Mouse (Mus musculus) heart, postnatal 4 days (tissue): ENCODE results near the gene Rsph3a. TPM values are rescaled to one million over a fixed set of nuclear protein-coding genes. Genes with fewer than 3 reads are reported as not detected.
"Not testable (repeated sequence)": the region's sequence is repeated elsewhere in the genome, so short reads cannot be mapped to it uniquely, and the experiment has no call there.

ENCODE experiments used
- DNase-seq: peaks from one replicate; pipeline ENCODE4 v3.0.0; 2021
- total RNA-seq, 2 experiments: library from RNA; stranded (reverse); gene quantifications; 2 replicates each; pipeline ENCODE4 v1.2.3; 2021

The Rsph3a gene
- total RNA-seq, 2 experiments from 2014 or later, result 41.3 to 44.9 TPM

GRCm38 (mm10) chr17:7928662-7929061 lies 16.8 kb upstream of the Rsph3a start:
- DNase-seq, result no peak

GRCm38 (mm10) chr17:7929279-7929678 lies 16.1 kb upstream of the Rsph3a start:
- DNase-seq, result no peak

- DNase-seq, result no peak
Measured at GRCm38 (mm10) chr17:7931096-7931990, 14.1 kb upstream of the Rsph3a start.

- not testable (repeated sequence) for DNase-seq
Measured at GRCm38 (mm10) chr17:7932121-7932520, 13.3 kb upstream of the Rsph3a start.

- DNase-seq, result peak; percentile 40
Measured at GRCm38 (mm10) chr17:7939640-7940039, 5.8 kb upstream of the Rsph3a start.

GRCm38 (mm10) chr17:7946053-7946627 lies 726 bp downstream of the Rsph3a start:
- not testable (repeated sequence) for DNase-seq

GRCm38 (mm10) chr17:7951333-7951732 lies 5.9 kb downstream of the Rsph3a start:
- DNase-seq, result not testable (repeated sequence)

GRCm38 (mm10) chr17:7957242-7957641 lies 11.8 kb downstream of the Rsph3a start:
- not testable (repeated sequence) for DNase-seq

GRCm38 (mm10) chr17:7963333-7963732 lies 17.9 kb downstream of the Rsph3a start:
- DNase-seq, result not testable (repeated sequence)

- not testable (repeated sequence) for DNase-seq
Measured at GRCm38 (mm10) chr17:7964398-7964797, 19.0 kb downstream of the Rsph3a start.

- DNase-seq, result not testable (repeated sequence)
Measured at GRCm38 (mm10) chr17:7968490-7968889, 23.1 kb downstream of the Rsph3a start.

GRCm38 (mm10) chr17:7969782-7970181 lies 24.4 kb downstream of the Rsph3a start:
- DNase-seq, result not testable (repeated sequence)

GRCm38 (mm10) chr17:7983484-7983883 lies 38.1 kb downstream of the Rsph3a start:
- not testable (repeated sequence) for DNase-seq

- not testable (repeated sequence) for DNase-seq
Measured at GRCm38 (mm10) chr17:7985597-7985996, 40.2 kb downstream of the Rsph3a start.

- DNase-seq, result not testable (repeated sequence)
Measured at GRCm38 (mm10) chr17:7987038-7987437, 41.6 kb downstream of the Rsph3a start.

GRCm38 (mm10) chr17:8003248-8003647 lies 57.8 kb downstream of the Rsph3a start:
- DNase-seq, result not testable (repeated sequence)

- not testable (repeated sequence) for DNase-seq
Measured at GRCm38 (mm10) chr17:8006771-8007170, 61.4 kb downstream of the Rsph3a start.

GRCm38 (mm10) chr17:8009565-8009964 lies 64.2 kb downstream of the Rsph3a start:
- not testable (repeated sequence) for DNase-seq

GRCm38 (mm10) chr17:8013974-8014373 lies 68.6 kb downstream of the Rsph3a start:
- not testable (repeated sequence) for DNase-seq

- not testable (repeated sequence) for DNase-seq
Measured at GRCm38 (mm10) chr17:8022675-8023074, 77.3 kb downstream of the Rsph3a start.

- not testable (repeated sequence) for DNase-seq
Measured at GRCm38 (mm10) chr17:8027475-8028168, 82.2 kb downstream of the Rsph3a start.
